In the genomic region with DNA sequence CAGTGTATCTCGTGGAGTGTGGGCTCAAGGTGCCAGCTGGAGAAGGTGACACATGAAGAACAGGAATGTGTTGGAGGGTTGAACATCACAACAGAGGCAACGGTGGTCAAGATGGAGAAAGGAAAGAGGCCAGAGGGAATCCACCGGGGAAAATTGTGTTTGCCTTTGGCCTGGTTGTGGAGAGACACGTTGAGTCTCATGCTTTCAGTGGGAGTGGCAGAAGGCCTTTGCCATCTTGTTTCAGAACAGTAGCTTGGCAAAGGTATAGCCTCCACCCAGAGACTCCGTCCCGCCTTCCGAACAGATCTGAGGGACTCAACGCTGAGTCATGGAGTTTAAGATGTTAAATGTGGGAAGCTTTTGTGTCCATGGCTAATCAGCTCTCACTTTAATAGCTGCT, we compare ENCODE assay signal across 24 mouse cellular contexts. TPM values are rescaled to one million over a fixed set of nuclear protein-coding genes. Genes with fewer than 3 reads are reported as not detected.
DNase-seq lines count a peak whose midpoint lies in the region; ATAC-seq and TF ChIP-seq lines count a peak whose summit lies in the region.
"Had no signal": no experiment of that assay in that cellular context is flagged by ENCODE, and none has a peak within 500 bp of the region (broad histone marks: within the 10 kb centered on the region; RNA-seq: fewer than 3 reads in every experiment).

No protein-coding gene starts in this region.

- no peak for TF ChIP-seq POLR2A in testis, adult 2 months (IDR thresholded peaks at IDR 0.05; ENCODE audit: control insufficient read depth, low read depth, low read length)

- H3K4me1 ChIP-seq in liver, embryonic 13.5 days (replicated peaks) = peaks cover 23% of the 10 kb centered on the region
- H3K4me1 ChIP-seq in testis, adult 2 months (ENCODE audit: control insufficient read depth, insufficient read depth, low read length) = peaks cover 2% of the 10 kb centered on the region
- peaks cover 16% of the 10 kb centered on the region for H3K4me1 ChIP-seq in brown adipose tissue, adult 24 weeks (ENCODE audit: control insufficient read depth, insufficient read depth, insufficient read length, low read length)
- peaks cover 3% of the 10 kb centered on the region; the same call in 1 of the 2 replicates for H3K4me1 ChIP-seq in stomach, embryonic 16.5 days (ENCODE audit: control insufficient read depth, insufficient read depth, low read length)
- H3K4me1 ChIP-seq: embryonic facial prominence, embryonic 15.5 days; forebrain, embryonic 10.5 days; heart, embryonic 15.5 days; hindbrain, embryonic 10.5 days had no signal

- no peaks in the 10 kb centered on the region for H3K36me3 ChIP-seq in liver, embryonic 13.5 days
- H3K36me3 ChIP-seq in testis, adult 2 months (ENCODE audit: control insufficient read depth, insufficient read depth, low read length) = no peaks in the 10 kb centered on the region
- no peaks in the 10 kb centered on the region for H3K36me3 ChIP-seq in stomach, embryonic 16.5 days (ENCODE audit: control insufficient read depth, insufficient read depth, low read length)
- H3K36me3 ChIP-seq: embryonic facial prominence, embryonic 15.5 days; forebrain, embryonic 10.5 days; G1E; heart, embryonic 15.5 days; hindbrain, embryonic 10.5 days had no signal

- ATAC-seq in liver, embryonic 13.5 days (ENCODE audit: low read depth) = no peak
- ATAC-seq in stomach, embryonic 16.5 days (ENCODE audit: insufficient read depth, low FRiP score) = no peak
- ATAC-seq: CD4-positive, CD25-positive, alpha-beta regulatory T cell, adult 4 months; forebrain, embryonic 14.5 days had no signal

- no peak for DNase-seq in liver, embryonic 13.5 days
- no peak for DNase-seq in liver
- DNase-seq in testis, postnatal 14 days (ENCODE audit: low spot score) = no peak
- no peak for DNase-seq in spleen, postnatal 4 days (ENCODE audit: low spot score in 2 of 2)
- no peak for DNase-seq in retina, embryonic 14.5 days (ENCODE audit: low spot score)
- DNase-seq: adrenal gland, postnatal 14 days; cerebellum, adult 11 months; cerebellum, adult 8-10 months; cerebellum, postnatal 14 days; embryo, embryonic 11 days; heart, adult 2 months had no signal

- no peak overlapping the region for H3K9ac ChIP-seq in liver, embryonic 13.5 days
- no peak overlapping the region for H3K9ac ChIP-seq in stomach, embryonic 16.5 days (ENCODE audit: low read length)
- H3K9ac ChIP-seq: embryonic facial prominence, embryonic 15.5 days; heart, embryonic 15.5 days; hindbrain, embryonic 14.5 days had no signal

- H3K27me3 ChIP-seq in liver, embryonic 13.5 days = peaks cover 27% of the 10 kb centered on the region
- no peaks in the 10 kb centered on the region for H3K27me3 ChIP-seq in testis, adult 2 months (ENCODE audit: control insufficient read depth, insufficient read depth, low read length)
- no peaks in the 10 kb centered on the region for H3K27me3 ChIP-seq in stomach, embryonic 16.5 days (ENCODE audit: control insufficient read depth, insufficient read depth, low read length)
- H3K27me3 ChIP-seq: embryonic facial prominence, embryonic 15.5 days; heart, embryonic 15.5 days had no signal

- no peak overlapping the region for H3K4me3 ChIP-seq in liver, embryonic 13.5 days (replicated peaks)
- peak overlapping the region; percentile 84 for H3K4me3 ChIP-seq in testis, adult 2 months (ENCODE audit: control insufficient read depth, low read depth, low read length)
- H3K4me3 ChIP-seq in brown adipose tissue, adult 24 weeks (ENCODE audit: insufficient read depth, low read depth, low read length) = no peak overlapping the region
- H3K4me3 ChIP-seq in stomach, embryonic 16.5 days (replicated peaks; ENCODE audit: low read length) = no peak overlapping the region
- H3K4me3 ChIP-seq: embryonic facial prominence, embryonic 15.5 days; erythroblast, embryonic 14.5 days; forebrain, embryonic 10.5 days; heart, adult 2 months; heart, embryonic 15.5 days; hindbrain, embryonic 10.5 days had no signal

- no peak overlapping the region for H3K27ac ChIP-seq in liver, embryonic 13.5 days
- H3K27ac ChIP-seq in testis, adult 2 months (ENCODE audit: control insufficient read depth, insufficient read depth, low read depth, low read length) = no peak overlapping the region
- peak overlapping the region; percentile 99 for H3K27ac ChIP-seq in brown adipose tissue, adult 24 weeks (replicated peaks; ENCODE audit: low read depth, low read length)
- peak overlapping the region; percentile 68 for H3K27ac ChIP-seq in stomach, embryonic 16.5 days (ENCODE audit: low read length)
- H3K27ac ChIP-seq: embryonic facial prominence, embryonic 15.5 days; forebrain, embryonic 10.5 days; heart, embryonic 15.5 days; hindbrain, embryonic 10.5 days; hindbrain, embryonic 14.5 days had no signal

- H3K9me3 ChIP-seq in liver, embryonic 13.5 days (replicated peaks) = no peaks in the 10 kb centered on the region
- no peaks in the 10 kb centered on the region for H3K9me3 ChIP-seq in stomach, embryonic 16.5 days (replicated peaks; ENCODE audit: control insufficient read depth, low read length)
- H3K9me3 ChIP-seq: embryonic facial prominence, embryonic 15.5 days; forebrain, embryonic 10.5 days; G1E; heart, embryonic 15.5 days; hindbrain, embryonic 10.5 days had no signal

- TF ChIP-seq CTCF in testis, adult 2 months (IDR thresholded peaks at IDR 0.05; ENCODE audit: control insufficient read depth, insufficient read depth, insufficient replicate concordance, low read depth, low read length) = no peak

- H3K4me2 ChIP-seq in liver, embryonic 13.5 days = peak overlapping the region; percentile 32
- no peak overlapping the region for H3K4me2 ChIP-seq in stomach, embryonic 16.5 days (ENCODE audit: low read depth, low read length)
- H3K4me2 ChIP-seq: embryonic facial prominence, embryonic 15.5 days; heart, embryonic 11.5 days; heart, embryonic 15.5 days; hindbrain, embryonic 14.5 days had no signal

- 81% methylated on average over 8 of the region's 8 CpGs for WGBS in liver, embryonic 13.5 days (ENCODE audit: insufficient replicate concordance)
- 78% methylated on average over 8 of the region's 8 CpGs for WGBS in stomach, embryonic 16.5 days

RNA-seq across cellular contexts. Expression of gene Siah1a, which starts 19.9 kb away (rescaled TPM):
- 16.1 and 17.0 TPM in 2 replicates for polyA plus RNA-seq in liver, embryonic 13.5 days (2015; fragmentation: Nextera tagmentation; extraction: Ambion mirVana)
- 23.7 and 26.5 TPM in 2 replicates for polyA plus RNA-seq in testis, adult 2 months (2012; rRNA removed)
- polyA plus RNA-seq in brown adipose tissue, adult 24 weeks (2012; ENCODE audit: insufficient read depth, insufficient read length, missing spikeins) = 12.1 and 14.6 TPM in 2 replicates
- polyA plus RNA-seq in stomach, embryonic 16.5 days (2015; fragmentation: Nextera tagmentation; extraction: Ambion mirVana) = 23.9 and 26.6 TPM in 2 replicates

RNA-seq across cellular contexts. Expression of gene Gm10638, which starts 20.2 kb away (rescaled TPM):
- polyA plus RNA-seq in liver, embryonic 13.5 days (2015; fragmentation: Nextera tagmentation; extraction: Ambion mirVana) = 1.1 and 1.3 TPM in 2 replicates
- polyA plus RNA-seq in testis, adult 2 months (2012; rRNA removed) = 248 and 359 TPM in 2 replicates
- 1.7 and 2.3 TPM in 2 replicates for polyA plus RNA-seq in brown adipose tissue, adult 24 weeks (2012; ENCODE audit: insufficient read depth, insufficient read length, missing spikeins)
- polyA plus RNA-seq in stomach, embryonic 16.5 days (2015; fragmentation: Nextera tagmentation; extraction: Ambion mirVana) = 1.8 and 2.2 TPM in 2 replicates
- polyA plus RNA-seq: CD4-positive, CD25-positive, alpha-beta regulatory T cell, adult 4 months had no signal

Comparison
In these comparisons a context has a peak if more than half of its experiments do, and no peak if none do; other contexts are left out.
1. H3K27ac ChIP-seq: peak in brown adipose tissue, adult 24 weeks (single experiment) and stomach, embryonic 16.5 days (single experiment); none in liver, embryonic 13.5 days (single experiment) and testis, adult 2 months (single experiment).
2. RNA of gene Gm10638, which starts 20.2 kb away (polyA plus RNA-seq): 248 to 359 TPM in testis, adult 2 months; 1.7 to 2.3 TPM in brown adipose tissue, adult 24 weeks, 1.8 to 2.2 TPM in stomach, embryonic 16.5 days and 1.1 to 1.3 TPM in liver, embryonic 13.5 days; every median in the first group is over 10 times any median in the second.